Mouse (Mus musculus): ENCODE data around the gene Prg2.

Prg2 gene

GRCm38 (mm10) chr2:85029897-85030296, 49.6 kb downstream of the Prg2 start:
- no peak for DNase-seq (ENCODE audit: low read depth, low spot score)

- DNase-seq (ENCODE audit: low read depth, low spot score) = no peak
These were observed 50.7 kb downstream of the Prg2 start for GRCm38 (mm10) chr2:85030989-85031388.

GRCm38 (mm10) chr2:85033121-85033520, 52.9 kb downstream of the Prg2 start:
- DNase-seq (ENCODE audit: low read depth, low spot score) = no peak

Measured in telencephalon, adult 2 months (tissue).